In the genomic region with DNA sequence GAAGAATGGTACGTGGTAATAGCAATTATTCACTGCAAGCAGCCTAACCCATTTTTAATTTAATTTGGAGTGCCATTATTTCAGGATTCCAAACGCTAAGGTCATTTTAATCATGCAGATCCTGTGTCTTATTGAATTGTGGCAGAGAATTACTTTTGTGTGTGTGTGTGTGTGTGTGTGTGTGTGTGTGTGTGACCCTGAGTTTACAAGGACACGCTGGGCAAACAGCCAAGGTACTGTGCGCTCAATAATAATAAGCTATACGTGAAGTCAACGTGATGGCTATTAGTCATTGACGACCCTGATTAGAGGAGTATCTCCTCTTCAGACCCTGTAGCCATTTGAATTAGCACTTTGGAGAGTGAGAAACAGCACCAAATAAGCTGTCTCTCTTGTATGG, we compare ENCODE assay signal across 17 mouse cellular contexts.
"Had no signal": no experiment of that assay in that cellular context is flagged by ENCODE, and none has a peak within 500 bp of the region (broad histone marks: within the 10 kb centered on the region; RNA-seq: fewer than 3 reads in every experiment).

No protein-coding gene starts in this region.

- DNase-seq: kidney, adult 9 months; kidney, postnatal 36 days; layer of hippocampus, adult 9-11 months; layer of hippocampus, postnatal 36 days; liver; liver, embryonic 13.5 days; liver, postnatal 0 days; lung, postnatal 14 days; thymus, postnatal 4 days had no signal

- H3K4me3 ChIP-seq: limb, embryonic 12.5 days; liver, embryonic 13.5 days; lung, embryonic 15.5 days; megakaryocyte, embryonic 14.5 days; midbrain, embryonic 15.5 days; neural tube, embryonic 12.5 days had no signal

- H3K36me3 ChIP-seq: limb, embryonic 12.5 days; liver, embryonic 13.5 days; lung, embryonic 15.5 days; midbrain, embryonic 15.5 days; neural tube, embryonic 12.5 days had no signal

- H3K4me2 ChIP-seq: limb, embryonic 12.5 days; liver, embryonic 13.5 days; lung, embryonic 15.5 days; midbrain, embryonic 15.5 days; neural tube, embryonic 12.5 days had no signal

- H3K4me1 ChIP-seq: liver, embryonic 13.5 days had no signal

- ATAC-seq: liver, postnatal 0 days; midbrain, embryonic 15.5 days had no signal

- H3K27ac ChIP-seq: kidney, postnatal 0 days; limb, embryonic 12.5 days; liver, embryonic 13.5 days; lung, embryonic 15.5 days; macrophage; midbrain, embryonic 15.5 days; neural tube, embryonic 12.5 days; stomach, postnatal 0 days had no signal

- H3K9me3 ChIP-seq: limb, embryonic 12.5 days; liver, embryonic 13.5 days; lung, embryonic 15.5 days; megakaryocyte, embryonic 14.5 days; midbrain, embryonic 15.5 days; neural tube, embryonic 12.5 days had no signal

- H3K27me3 ChIP-seq: limb, embryonic 12.5 days; liver, embryonic 13.5 days; lung, embryonic 15.5 days; megakaryocyte, embryonic 14.5 days; midbrain, embryonic 15.5 days; neural tube, embryonic 12.5 days had no signal

- H3K9ac ChIP-seq: limb, embryonic 12.5 days; liver, embryonic 13.5 days; liver, postnatal 0 days; lung, embryonic 15.5 days; midbrain, embryonic 15.5 days; neural tube, embryonic 12.5 days had no signal
